Mouse (Mus musculus) kidney, postnatal 0 days (tissue): ENCODE measurements around the gene Mdga2. TPM values are rescaled to one million over a fixed set of nuclear protein-coding genes. Genes with fewer than 3 reads are reported as not detected.
A peak's percentile ranks its signal among the peaks of the same experiment; 100 is the strongest.

Experiments used
- ATAC-seq: fragments of 200-750 bp; cut with Nextera tagmentation; replicated peaks from 2 replicates; pipeline ENCODE4 v1.8.0; 2017; ENCODE audit warnings: low read depth, moderate number of reproducible peaks, moderate TSS enrichment, moderate library complexity; ENCODE audit not compliant: low FRiP score
- DNase-seq: peaks from one replicate; pipeline ENCODE4 v3.0.0-alpha.2; 2016; ENCODE audit warnings: low spot score
- H3K27ac ChIP-seq: fragments of 300-500 bp; sonication (generic); 2 replicates; pipeline ENCODE4 v1.5.1; 2014; ENCODE audit warnings: mild to moderate bottlenecking
- H3K27me3 ChIP-seq: fragments of 300-500 bp; sonication (generic); 2 replicates; pipeline ENCODE4 v1.6.1; 2014; ENCODE audit warnings: low read length, mixed read lengths; ENCODE audit not compliant: insufficient read depth
- H3K36me3 ChIP-seq: fragments of 300-500 bp; sonication (generic); 2 replicates; pipeline ENCODE4 v1.6.1; 2014; ENCODE audit warnings: low read length, mixed read lengths; ENCODE audit not compliant: insufficient read depth
- H3K4me1 ChIP-seq: fragments of 300-500 bp; sonication (generic); replicated peaks from 2 replicates; pipeline ENCODE4 v1.6.1; 2014; ENCODE audit warnings: antibody characterized with exemption, low read length, mixed read lengths; ENCODE audit not compliant: insufficient read depth
- H3K4me2 ChIP-seq: fragments of 300-500 bp; sonication (generic); 2 replicates; pipeline ENCODE4 v1.6.1; 2014; ENCODE audit warnings: mild to moderate bottlenecking, low read length, moderate library complexity, mixed read lengths
- H3K4me3 ChIP-seq: fragments of 300-500 bp; sonication (generic); replicated peaks from 2 replicates; pipeline ENCODE4 v1.5.1; 2014; ENCODE audit warnings: low read depth, low read length
- H3K9ac ChIP-seq: fragments of 300-500 bp; sonication (generic); 2 replicates; pipeline ENCODE4 v1.6.1; 2014; ENCODE audit warnings: low read depth, low read length
- H3K9me3 ChIP-seq: fragments of 300-500 bp; sonication (generic); replicated peaks from 2 replicates; pipeline ENCODE4 v1.6.1; 2016; ENCODE audit warnings: low read length, inconsistent platforms, mixed read lengths
- CTCF ChIP-seq: IDR thresholded peaks from 2 replicates; pipeline ENCODE4 v1.5.1; 2016; ENCODE audit warnings: antibody characterized with exemption, low read depth, mild to moderate bottlenecking, moderate library complexity
- WGBS: fragments of 180-500 bp; shearing (Covaris S2); extraction: QIAGEN DNeasy Blood & Tissue Kit; methylation state at CpG from one replicate; pipeline ENCODE4 v1.1.7; 2014; 5-methylcytosine and 5-hydroxymethylcytosine counted together
- polyA plus RNA-seq: library from polyadenylated mRNA; unstranded; fragments of >200 nt; fragmentation: Nextera tagmentation; extraction: Ambion mirVana; gene quantifications from 2 replicates; pipeline ENCODE4 v1.2.1, GENCODE M21; 2015

Mdga2 gene
- polyA plus RNA-seq, 1 experiment from 2014 or later: 1.3 TPM

DNA sequence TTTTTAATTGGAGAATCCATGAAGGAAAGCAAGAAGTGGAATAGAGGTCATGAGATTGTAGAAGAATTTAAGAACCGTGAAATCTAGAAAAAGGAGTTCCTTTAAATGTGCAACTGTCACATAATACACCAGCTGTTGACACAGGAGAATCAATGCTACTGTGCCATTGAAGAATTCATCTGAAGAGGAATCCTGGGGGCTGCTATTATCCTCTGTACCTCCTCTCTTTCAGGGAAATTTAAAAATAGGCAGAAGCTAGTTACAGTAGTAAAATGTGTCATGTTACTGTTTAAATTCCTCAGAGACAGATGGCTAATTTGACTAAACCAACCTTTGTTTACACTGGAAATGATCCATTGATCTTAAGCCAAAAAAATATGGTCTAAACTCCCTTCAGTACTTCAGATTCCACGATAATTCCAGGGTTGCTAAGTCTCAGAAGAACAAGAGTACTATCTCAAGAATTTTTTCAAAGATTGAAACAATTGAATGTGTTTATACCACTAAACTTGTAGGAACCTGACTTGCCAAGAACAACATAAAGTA is 131.9 kb downstream of the Mdga2 start:
- Histone ChIP-seq H3K4me3 (no peak overlapping the region), H3K27ac (no peak overlapping the region), H3K9me3 (no peaks in the 10 kb centered on the region), H3K4me2 (no peak overlapping the region), H3K36me3 (no peaks in the 10 kb centered on the region), H3K9ac (no peak overlapping the region), H3K4me1 (no peaks in the 10 kb centered on the region), H3K27me3 (no peaks in the 10 kb centered on the region)
- DNase-seq (peak; percentile 34), ATAC-seq (no peak)
- no peak for TF ChIP-seq CTCF
- WGBS: 14% methylated on average over 2 of the region's 2 CpGs

- peak; percentile 99 for ATAC-seq
These were observed 163.0 kb downstream of the Mdga2 start for GRCm38 (mm10) chr12:67059136-67060014.

DNA sequence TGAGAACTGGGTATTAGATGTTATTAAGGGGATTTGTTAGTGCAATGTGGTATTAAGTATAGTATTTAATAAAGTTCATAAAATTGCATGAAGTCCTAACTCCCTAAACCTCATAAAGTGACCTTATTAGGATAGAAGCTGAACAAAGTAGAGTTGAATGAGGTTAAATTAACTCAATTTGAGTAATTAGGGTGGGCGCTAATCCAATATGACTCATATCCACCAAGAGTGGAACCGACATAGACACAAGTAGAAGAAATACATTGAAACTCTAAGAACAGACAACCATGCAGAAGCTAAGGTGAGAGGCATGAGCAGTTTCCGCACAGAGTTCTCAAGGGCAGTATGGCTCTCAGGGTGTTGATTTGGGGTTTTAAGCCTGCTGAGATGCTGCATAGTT is 165.7 kb downstream of the Mdga2 start:
- no peak for DNase-seq
- Histone ChIP-seq H3K36me3 (no peaks in the 10 kb centered on the region), H3K4me2 (no peak overlapping the region), H3K9me3 (peaks cover 9% of the 10 kb centered on the region), H3K27me3 (no peaks in the 10 kb centered on the region), H3K27ac (no peak overlapping the region), H3K9ac (no peak overlapping the region), H3K4me1 (no peaks in the 10 kb centered on the region), H3K4me3 (no peak overlapping the region)
- no peak for TF ChIP-seq CTCF
- ATAC-seq: no peak
- 93% methylated on average over 3 of the region's 3 CpGs for WGBS

More at GRCm38 (mm10) chr12:67059136-67060014, 163.0 kb downstream of the Mdga2 start:
- Histone ChIP-seq H3K9me3 (peaks cover 9% of the 10 kb centered on the region), H3K27ac (no peak overlapping the region), H3K36me3 (no peaks in the 10 kb centered on the region), H3K4me1 (no peaks in the 10 kb centered on the region), H3K9ac (no peak overlapping the region), H3K4me2 (no peak overlapping the region), H3K4me3 (no peak overlapping the region), H3K27me3 (no peaks in the 10 kb centered on the region)
- DNase-seq: peak; percentile 15
- WGBS: 71% methylated on average over 19 of the region's 19 CpGs
- TF ChIP-seq CTCF: no peak

DNA sequence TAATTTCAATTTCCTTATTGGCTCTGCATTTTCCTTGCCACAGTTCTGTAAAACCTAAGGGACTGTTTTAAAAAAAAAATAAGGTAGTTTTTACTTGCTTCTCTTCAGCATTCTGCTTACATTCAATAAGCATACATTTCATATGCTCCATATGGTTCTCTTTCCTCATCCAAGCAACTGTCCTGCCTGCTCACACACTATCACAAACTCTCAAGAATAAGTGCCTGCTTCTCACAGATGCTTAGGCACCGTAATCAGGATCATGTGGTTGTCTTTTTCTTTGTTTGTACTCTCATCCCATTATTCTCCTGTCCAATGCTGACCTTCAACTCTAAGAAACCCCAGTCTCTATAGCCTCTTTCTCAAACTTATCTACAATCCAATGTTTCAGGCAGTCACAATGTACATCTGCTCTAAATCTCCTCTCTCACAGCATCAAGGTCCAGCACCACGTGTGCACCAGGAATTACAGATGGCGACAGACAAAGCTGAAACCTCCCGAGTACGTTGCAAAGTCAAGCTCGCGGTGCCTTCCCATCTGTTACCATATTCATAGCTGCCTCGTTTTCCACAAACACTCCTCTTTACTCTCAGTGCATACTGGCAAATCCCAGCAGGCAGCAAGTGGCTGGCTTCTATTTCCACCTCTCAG is 177.1 kb downstream of the Mdga2 start:
- DNase-seq: no peak
- ATAC-seq: no peak
- no peaks in the 10 kb centered on the region for H3K36me3 ChIP-seq
- no peaks in the 10 kb centered on the region for H3K27me3 ChIP-seq
- H3K9me3 ChIP-seq: no peaks in the 10 kb centered on the region
- no peak overlapping the region for H3K27ac ChIP-seq
- no peak overlapping the region for H3K4me3 ChIP-seq
- no peak overlapping the region for H3K9ac ChIP-seq
- 83% methylated on average over 8 of the region's 8 CpGs for WGBS
- TF ChIP-seq CTCF: no peak
- no peaks in the 10 kb centered on the region for H3K4me1 ChIP-seq
- no peak overlapping the region for H3K4me2 ChIP-seq

GRCm38 (mm10) chr12:67041865-67042264 is 180.5 kb downstream of the Mdga2 start:
- no peak for TF ChIP-seq CTCF
- WGBS: 41% methylated on average over 4 of the region's 4 CpGs
- ATAC-seq (no peak), DNase-seq (peak; percentile 36)
- Histone ChIP-seq H3K4me3 (no peak overlapping the region), H3K27me3 (no peaks in the 10 kb centered on the region), H3K9me3 (no peaks in the 10 kb centered on the region), H3K9ac (no peak overlapping the region), H3K27ac (no peak overlapping the region), H3K4me1 (no peaks in the 10 kb centered on the region), H3K36me3 (no peaks in the 10 kb centered on the region), H3K4me2 (no peak overlapping the region)

DNA sequence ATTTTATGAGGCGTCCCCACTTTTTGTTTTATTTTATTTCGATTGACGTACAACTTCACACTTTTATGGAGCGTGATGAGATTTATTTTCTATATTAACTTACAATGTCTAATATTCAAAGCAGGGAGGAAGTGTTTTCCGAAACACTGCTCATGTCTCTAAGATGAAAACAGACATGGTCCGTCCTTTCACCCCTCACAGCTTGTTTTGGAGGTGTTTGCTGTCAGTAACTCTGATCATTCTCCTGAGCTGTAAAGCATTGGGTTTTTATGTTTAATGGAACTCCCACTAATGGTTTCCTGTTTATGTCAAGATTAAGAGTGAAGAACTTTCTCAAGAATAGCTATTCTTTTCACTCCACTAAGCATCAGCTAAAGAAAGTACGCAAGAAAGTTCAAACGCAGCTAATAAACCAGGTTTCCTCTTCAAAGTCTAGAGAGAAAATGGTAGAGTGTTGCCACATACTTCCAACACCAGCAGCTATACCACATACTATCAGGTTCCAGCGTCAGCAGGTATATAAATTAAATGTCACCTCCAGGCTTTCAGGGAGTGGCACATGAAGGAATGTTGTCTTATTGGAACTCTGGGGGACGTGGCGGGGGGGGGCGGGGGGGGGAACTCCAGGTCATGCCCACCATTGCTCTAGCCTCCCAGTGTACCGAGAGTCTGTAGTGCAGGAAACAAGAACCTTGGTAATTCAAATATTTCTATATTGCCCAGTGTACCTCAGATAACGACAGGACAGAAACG is 186.7 kb downstream of the Mdga2 start:
- 28% methylated on average over 15 of the region's 15 CpGs for WGBS
- ATAC-seq: 0 out of 2 replicates have a peak, but pooled peaks have one; percentile 7

More for the DNA sequence above, 186.7 kb downstream of the Mdga2 start:
- no peak overlapping the region for H3K4me2 ChIP-seq
- H3K9me3 ChIP-seq: no peaks in the 10 kb centered on the region
- H3K36me3 ChIP-seq: no peaks in the 10 kb centered on the region
- no peak overlapping the region for H3K4me3 ChIP-seq
- TF ChIP-seq CTCF: no peak
- H3K27me3 ChIP-seq: no peaks in the 10 kb centered on the region
- no peak overlapping the region for H3K27ac ChIP-seq
- no peaks in the 10 kb centered on the region for H3K4me1 ChIP-seq
- DNase-seq: peak; percentile 44
- no peak overlapping the region for H3K9ac ChIP-seq
